Mouse (Mus musculus) limb, embryonic 13.5 days (tissue): ENCODE results near the gene Kcnj13. TPM values are rescaled to one million over a fixed set of nuclear protein-coding genes. Genes with fewer than 3 reads are reported as not detected.

Experiments used
- ATAC-seq: fragments of 200-750 bp; cut with Nextera tagmentation; 2 replicates; pipeline ENCODE4 v1.8.0; 2017; ENCODE audit warnings: low read depth, moderate number of reproducible peaks, moderate TSS enrichment; ENCODE audit not compliant: low FRiP score
- H3K27ac ChIP-seq: fragments of 300-500 bp; sonication (generic); 2 replicates; pipeline ENCODE4 v1.5.1; 2015; ENCODE audit warnings: inconsistent platforms, mild to moderate bottlenecking, moderate library complexity
- H3K27me3 ChIP-seq: fragments of 300-500 bp; sonication (generic); 2 replicates; pipeline ENCODE4 v1.6.1; 2015; ENCODE audit warnings: mild to moderate bottlenecking, inconsistent platforms
- H3K36me3 ChIP-seq: fragments of 300-500 bp; sonication (generic); 2 replicates; pipeline ENCODE4 v1.6.1; 2015; ENCODE audit warnings: inconsistent platforms, mild to moderate bottlenecking, moderate library complexity
- H3K4me1 ChIP-seq: fragments of 300-500 bp; sonication (generic); 2 replicates; pipeline ENCODE4 v1.6.1; 2015; ENCODE audit warnings: inconsistent platforms
- H3K4me2 ChIP-seq: fragments of 300-500 bp; sonication (generic); replicated peaks from 2 replicates; pipeline ENCODE4 v1.6.1; 2015; ENCODE audit warnings: inconsistent platforms, mild to moderate bottlenecking, moderate library complexity
- H3K4me3 ChIP-seq: fragments of 300-500 bp; sonication (generic); 2 replicates; pipeline ENCODE4 v1.5.1; 2015; ENCODE audit warnings: moderate library complexity, mild to moderate bottlenecking, inconsistent platforms
- H3K9ac ChIP-seq: fragments of 300-500 bp; sonication (generic); 2 replicates; pipeline ENCODE4 v1.6.1; 2015; ENCODE audit warnings: mild to moderate bottlenecking, inconsistent platforms
- H3K9me3 ChIP-seq: fragments of 300-500 bp; sonication (generic); 2 replicates; pipeline ENCODE4 v1.6.1; 2016; ENCODE audit warnings: inconsistent platforms
- WGBS: fragments of 180-500 bp; shearing (Covaris S2); methylation state at CpG from one replicate; pipeline ENCODE4 v1.1.7; 2015; 5-methylcytosine and 5-hydroxymethylcytosine counted together
- polyA plus RNA-seq: library from polyadenylated mRNA; unstranded; fragments of >200 nt; fragmentation: Nextera tagmentation; extraction: Ambion mirVana; gene quantifications from 2 replicates; pipeline ENCODE4 v1.2.1, GENCODE M21; 2015

Gene Kcnj13
- polyA plus RNA-seq = 0.84 and 1.0 TPM in 2 replicates

DNA sequence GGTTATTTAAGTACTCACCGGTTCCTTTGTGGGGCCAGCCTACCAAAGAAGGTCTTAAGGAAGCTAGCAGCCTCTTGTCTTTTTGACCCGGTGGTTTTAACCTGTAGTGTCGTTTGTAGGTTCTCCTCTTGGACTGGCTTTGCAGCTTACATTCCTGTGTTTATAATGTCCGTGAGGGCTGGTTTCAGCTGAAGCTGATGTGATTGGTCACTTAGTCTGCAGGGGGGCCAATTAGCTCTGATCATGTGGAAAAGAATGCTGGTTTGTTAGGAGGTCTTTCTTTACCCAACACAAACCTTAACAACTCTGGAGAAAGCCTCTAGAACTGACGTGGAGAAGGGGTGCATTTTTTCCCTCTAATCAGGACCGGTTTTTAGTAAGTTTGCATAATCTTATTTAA lies at the start of gene Kcnj13:
TSS of gene Kcnj13 (minus strand) at position 136 of the 400 bp plus-strand sequence.
- H3K9me3 ChIP-seq = no peaks in the 10 kb centered on the region
- H3K9ac ChIP-seq = no peak within 1 kb of the TSS
- 38% methylated on average over 6 of the region's 6 CpGs for WGBS
- no peaks in the 10 kb centered on the region for H3K27me3 ChIP-seq
- H3K4me3 ChIP-seq = no peak within 1 kb of the TSS
- peaks cover 30% of the 10 kb centered on the region for H3K4me1 ChIP-seq
- no peak within 1 kb of the TSS for H3K27ac ChIP-seq
- no peak for ATAC-seq
- no peak within 1 kb of the TSS for H3K4me2 ChIP-seq
- peaks cover 19% of the 10 kb centered on the region for H3K36me3 ChIP-seq

DNA sequence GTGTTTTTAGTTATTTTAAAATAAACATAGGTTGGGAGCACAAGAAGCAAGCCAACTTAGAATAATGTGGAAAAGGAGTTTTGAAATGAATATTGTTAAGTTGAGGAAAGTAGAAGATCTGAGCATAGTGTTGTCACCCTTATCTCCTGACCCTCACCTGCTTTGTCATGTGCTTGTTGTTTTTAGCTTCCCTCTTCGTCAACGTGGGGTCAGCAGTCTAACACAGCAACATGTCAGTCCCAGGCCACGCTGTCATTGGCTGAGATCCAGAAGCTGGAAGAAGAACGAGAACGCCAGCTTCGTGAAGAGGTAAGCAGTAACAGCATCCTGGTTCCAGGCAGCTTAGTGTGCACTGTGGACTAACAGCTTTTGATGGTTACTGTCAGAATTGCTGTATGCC lies 42.1 kb upstream of the Kcnj13 start:
- ATAC-seq = no peak
- Histone ChIP-seq H3K4me2 (no peak overlapping the region), H3K9me3 (no peaks in the 10 kb centered on the region), H3K36me3 (peaks cover 74% of the 10 kb centered on the region), H3K4me1 (no peaks in the 10 kb centered on the region), H3K4me3 (no peak overlapping the region), H3K27ac (no peak overlapping the region), H3K27me3 (no peaks in the 10 kb centered on the region), H3K9ac (no peak overlapping the region)
- 87% methylated on average over 6 of the region's 6 CpGs for WGBS

DNA sequence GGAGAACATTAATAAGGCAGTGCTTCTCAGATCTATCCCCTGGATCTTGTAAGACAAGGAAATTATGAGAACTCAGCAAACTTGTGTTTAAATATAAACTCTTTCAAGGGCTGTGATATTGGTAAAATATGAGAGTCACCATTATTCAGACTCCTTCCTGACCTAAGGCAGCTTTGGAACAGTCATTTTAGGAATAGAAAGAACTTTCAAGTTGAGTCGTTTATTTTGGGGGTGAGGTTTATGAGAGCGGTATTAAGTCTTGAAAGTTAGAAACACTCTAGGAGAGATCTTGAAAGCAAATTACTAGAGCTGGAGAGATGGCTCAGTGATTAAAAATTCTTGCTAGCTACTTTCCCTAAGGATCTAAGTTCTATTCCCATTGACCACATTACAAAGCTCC lies 40.6 kb upstream of the Kcnj13 start:
- no peak overlapping the region for H3K4me2 ChIP-seq
- no peak overlapping the region for H3K27ac ChIP-seq
- ATAC-seq = no peak
- no peak overlapping the region for H3K9ac ChIP-seq
- no peaks in the 10 kb centered on the region for H3K4me1 ChIP-seq
- H3K9me3 ChIP-seq = no peaks in the 10 kb centered on the region
- H3K27me3 ChIP-seq = no peaks in the 10 kb centered on the region
- H3K36me3 ChIP-seq = peaks cover 74% of the 10 kb centered on the region
- WGBS = 92% methylated on average over 2 of the region's 2 CpGs
- H3K4me3 ChIP-seq = no peak overlapping the region

DNA sequence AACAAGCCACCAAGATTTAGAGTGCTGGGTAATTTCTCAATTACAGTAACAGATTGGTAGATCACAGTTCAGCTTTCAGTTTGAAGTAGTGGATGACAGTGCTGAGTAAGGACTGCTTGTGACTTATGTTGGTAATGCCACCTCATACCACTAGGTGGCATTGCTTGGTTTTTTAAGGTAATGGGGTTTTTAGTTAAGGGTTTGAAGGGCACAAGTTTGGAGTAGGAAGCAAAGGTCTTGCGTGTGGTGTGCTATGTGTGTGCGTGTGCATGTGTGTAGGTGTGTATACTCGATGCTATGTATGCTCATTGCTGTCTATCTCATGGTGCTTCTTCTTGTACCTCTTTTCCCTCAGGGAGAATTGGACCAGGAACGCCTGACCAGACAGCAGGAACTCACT lies 24.2 kb upstream of the Kcnj13 start:
- H3K4me1 ChIP-seq = no peaks in the 10 kb centered on the region
- peaks cover 52% of the 10 kb centered on the region for H3K36me3 ChIP-seq
- H3K4me3 ChIP-seq = no peak overlapping the region
- WGBS = 96% methylated on average over 4 of the region's 4 CpGs
- H3K9ac ChIP-seq = no peak overlapping the region
- no peak for ATAC-seq
- no peak overlapping the region for H3K27ac ChIP-seq
- no peaks in the 10 kb centered on the region for H3K27me3 ChIP-seq
- H3K4me2 ChIP-seq = no peak overlapping the region
- no peaks in the 10 kb centered on the region for H3K9me3 ChIP-seq

DNA sequence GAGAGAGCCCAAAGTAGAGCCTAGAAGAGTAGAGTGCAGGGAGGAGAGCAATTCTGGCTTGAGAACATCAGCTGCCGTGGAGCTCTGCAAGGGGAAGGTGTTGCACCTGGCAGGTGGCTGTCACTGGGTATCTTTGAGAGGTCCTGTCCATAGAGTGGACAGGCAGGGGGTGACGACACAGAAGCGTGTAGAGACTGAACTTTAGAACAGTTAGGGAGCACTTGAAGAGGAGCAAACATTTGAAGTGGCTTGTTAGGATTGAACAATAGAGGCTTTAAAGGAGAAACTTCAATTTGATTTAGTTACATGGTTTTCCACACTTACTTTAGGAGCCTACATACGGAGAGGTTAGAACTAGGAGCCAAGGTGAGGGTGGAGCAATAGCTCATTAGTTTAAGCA lies 14.9 kb upstream of the Kcnj13 start:
- WGBS = 91% methylated on average over 4 of the region's 4 CpGs
- no peak for ATAC-seq

DNA sequence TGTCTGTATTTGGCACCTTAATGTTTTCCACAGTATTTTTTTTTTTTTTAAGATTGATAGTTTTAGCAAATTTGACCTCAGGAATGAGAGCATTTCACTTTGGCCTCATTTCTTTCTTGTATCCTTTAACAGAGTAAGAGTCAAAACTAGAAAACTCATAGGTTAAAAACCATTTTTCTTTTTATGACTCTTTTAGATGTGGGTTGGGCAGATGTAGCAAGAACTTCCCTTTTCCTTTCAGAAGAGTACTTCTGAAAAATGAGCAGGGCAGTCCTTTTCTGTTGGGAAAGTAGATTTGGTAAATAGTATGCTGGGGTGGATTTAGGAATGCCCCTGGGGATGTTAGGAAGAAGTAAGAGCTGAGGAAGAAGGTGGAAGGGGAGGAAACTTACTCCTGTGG lies 11.5 kb upstream of the Kcnj13 start:
- H3K4me1 ChIP-seq = no peaks in the 10 kb centered on the region
- no peak overlapping the region for H3K4me2 ChIP-seq
- no peaks in the 10 kb centered on the region for H3K9me3 ChIP-seq
- H3K27ac ChIP-seq = no peak overlapping the region
- H3K36me3 ChIP-seq = peaks cover 63% of the 10 kb centered on the region
- H3K4me3 ChIP-seq = no peak overlapping the region
- H3K27me3 ChIP-seq = no peaks in the 10 kb centered on the region
- no peak for ATAC-seq
- H3K9ac ChIP-seq = no peak overlapping the region

More for the DNA sequence above, 14.9 kb upstream of the Kcnj13 start:
- no peak overlapping the region for H3K9ac ChIP-seq
- no peak overlapping the region for H3K27ac ChIP-seq
- no peaks in the 10 kb centered on the region for H3K4me1 ChIP-seq
- H3K9me3 ChIP-seq = no peaks in the 10 kb centered on the region
- no peak overlapping the region for H3K4me2 ChIP-seq
- no peak overlapping the region for H3K4me3 ChIP-seq
- H3K36me3 ChIP-seq = peaks cover 88% of the 10 kb centered on the region
- H3K27me3 ChIP-seq = no peaks in the 10 kb centered on the region

DNA sequence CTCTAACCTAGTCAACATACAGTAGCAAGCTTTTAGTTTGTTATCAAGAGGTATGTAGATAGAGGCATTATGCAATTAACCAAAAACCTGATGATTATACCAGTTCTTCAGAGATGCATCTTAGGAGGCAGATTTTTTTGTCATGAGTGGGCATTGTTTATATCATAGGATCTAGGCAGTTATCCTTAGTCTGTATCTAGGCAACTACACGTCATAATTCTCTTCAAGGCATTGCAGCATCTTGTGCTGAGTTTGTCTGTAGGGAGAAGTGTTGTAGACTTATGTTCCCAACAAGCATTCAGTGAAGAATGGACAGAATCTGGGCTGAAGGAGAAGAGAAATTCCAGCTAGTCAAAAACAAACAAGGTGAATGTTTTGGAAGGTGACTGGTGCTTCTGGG lies 10.2 kb upstream of the Kcnj13 start:
- H3K27ac ChIP-seq = no peak overlapping the region
- H3K4me3 ChIP-seq = no peak overlapping the region
- H3K9ac ChIP-seq = no peak overlapping the region
- H3K4me2 ChIP-seq = no peak overlapping the region
- 95% methylated on average over 1 of the region's 1 CpGs for WGBS
- no peaks in the 10 kb centered on the region for H3K9me3 ChIP-seq
- H3K4me1 ChIP-seq = no peaks in the 10 kb centered on the region
- no peak for ATAC-seq
- H3K36me3 ChIP-seq = peaks cover 53% of the 10 kb centered on the region
- H3K27me3 ChIP-seq = no peaks in the 10 kb centered on the region

DNA sequence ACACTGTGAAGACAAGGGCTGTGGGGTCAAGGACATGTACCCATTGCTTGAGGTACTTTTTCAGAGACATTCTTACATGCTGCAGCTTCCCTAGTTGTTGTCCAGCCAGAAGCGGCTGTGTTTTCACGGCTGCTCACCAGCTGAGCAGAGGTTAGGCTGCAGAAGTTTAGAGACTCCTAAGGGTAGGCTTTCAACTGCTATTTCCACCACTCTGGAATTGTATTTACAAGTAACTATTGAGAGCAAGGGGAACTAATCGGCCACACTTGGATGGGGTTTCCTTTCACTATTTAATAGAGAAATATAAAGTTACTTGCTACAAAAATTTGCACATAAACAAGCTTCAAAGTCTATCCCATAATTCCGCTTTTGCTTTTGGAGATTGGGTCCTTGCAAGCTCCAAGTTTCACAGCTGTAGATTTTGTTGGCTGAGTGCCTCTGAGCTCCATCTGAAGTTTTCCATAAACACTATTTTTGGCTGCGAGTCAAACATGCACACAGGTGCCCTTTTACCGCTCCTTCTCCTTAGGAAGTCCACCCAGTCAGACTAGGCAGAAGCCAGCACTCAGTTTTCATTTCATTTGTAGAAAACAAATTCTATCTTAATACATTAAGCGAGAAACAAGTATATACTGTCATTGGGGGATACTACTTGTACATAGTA lies 2.5 kb upstream of the Kcnj13 start:
- peaks cover 30% of the 10 kb centered on the region for H3K4me1 ChIP-seq
- peaks cover 5% of the 10 kb centered on the region; the same call in 1 of the 2 replicates for H3K36me3 ChIP-seq
- H3K27ac ChIP-seq = peak overlapping the region; percentile 72; the same call in 1 of the 2 replicates
- H3K27me3 ChIP-seq = no peaks in the 10 kb centered on the region
- H3K4me2 ChIP-seq = peak overlapping the region; percentile 30
- 36% methylated on average over 7 of the region's 7 CpGs for WGBS
- no peak overlapping the region for H3K4me3 ChIP-seq
- no peaks in the 10 kb centered on the region for H3K9me3 ChIP-seq
- no peak overlapping the region for H3K9ac ChIP-seq
- ATAC-seq = peak; percentile 89

DNA sequence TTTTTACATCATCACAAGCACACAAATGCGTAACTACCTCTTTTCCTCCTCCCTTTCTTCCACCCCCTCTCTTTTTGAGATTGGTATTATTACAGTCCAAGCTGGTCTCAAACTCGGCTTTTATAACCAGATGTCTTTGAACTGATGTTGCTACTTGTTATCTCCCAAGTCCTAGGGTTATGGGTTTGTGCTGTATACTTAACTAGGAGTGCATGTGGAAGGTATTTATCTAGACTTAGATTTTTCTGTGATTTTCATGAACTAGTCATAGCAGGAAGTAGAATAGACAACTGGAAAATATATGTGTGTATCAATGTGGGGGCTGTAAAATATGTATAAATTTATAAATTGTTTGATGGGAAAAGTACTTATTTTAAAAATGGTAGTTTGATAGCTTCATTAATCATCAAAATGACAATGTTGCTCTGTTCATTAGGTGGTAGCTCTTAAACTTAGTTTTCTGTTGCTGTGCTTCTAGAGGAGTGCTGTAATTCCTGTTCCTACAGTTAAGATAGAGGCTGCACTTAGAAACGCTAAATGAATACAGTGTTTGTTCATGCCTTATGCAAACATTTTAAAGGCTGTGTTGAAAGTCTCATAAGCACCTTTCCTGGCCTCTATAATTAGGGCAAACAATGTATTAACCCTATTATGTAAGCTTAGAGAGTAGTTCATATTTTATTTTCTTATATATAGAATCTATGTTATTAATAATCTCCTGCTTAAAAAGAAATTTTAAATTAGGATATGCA lies 909 bp downstream of the Kcnj13 start:
- WGBS = 76% methylated on average over 3 of the region's 3 CpGs
- Histone ChIP-seq H3K4me2 (no peak overlapping the region), H3K4me1 (peaks cover 30% of the 10 kb centered on the region), H3K9ac (no peak overlapping the region), H3K9me3 (no peaks in the 10 kb centered on the region), H3K27ac (no peak overlapping the region), H3K27me3 (no peaks in the 10 kb centered on the region), H3K4me3 (no peak overlapping the region), H3K36me3 (peaks cover 25% of the 10 kb centered on the region)
- ATAC-seq = no peak

DNA sequence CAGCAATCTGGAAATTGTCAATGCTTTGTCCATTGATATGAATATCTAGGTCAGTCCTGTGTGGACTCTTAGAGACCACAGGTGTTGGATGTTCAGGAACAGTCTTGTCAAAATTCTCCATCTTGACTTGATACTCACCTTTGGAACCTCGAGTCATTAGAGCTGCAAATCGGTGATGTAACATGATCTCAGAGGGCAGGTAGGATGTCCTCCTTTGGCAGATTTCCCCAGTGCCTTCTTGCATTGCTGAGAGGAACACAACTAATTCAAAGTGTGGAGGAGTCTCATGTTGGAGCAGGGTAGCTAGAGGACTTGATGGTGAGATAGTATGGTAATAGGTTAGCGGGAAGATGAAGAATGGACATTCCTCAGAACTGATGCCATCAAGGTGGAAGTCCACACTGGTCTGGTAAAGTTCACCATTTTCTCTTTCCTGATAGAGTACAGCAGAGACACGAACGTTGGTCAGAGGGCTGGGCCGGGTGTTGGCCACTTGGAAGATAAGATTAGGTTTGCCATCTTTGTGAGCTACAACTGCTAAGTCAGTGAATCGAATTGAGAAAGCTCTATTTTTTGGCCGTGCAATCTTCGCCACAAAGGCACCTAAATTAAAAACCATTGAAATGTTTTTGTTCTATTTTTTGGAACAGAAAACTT lies 8.0 kb downstream of the Kcnj13 start:
- WGBS = 90% methylated on average over 9 of the region's 9 CpGs
- no peaks in the 10 kb centered on the region for H3K4me1 ChIP-seq
- no peak overlapping the region for H3K4me2 ChIP-seq
- H3K4me3 ChIP-seq = no peak overlapping the region
- H3K36me3 ChIP-seq = peaks cover 37% of the 10 kb centered on the region
- no peaks in the 10 kb centered on the region for H3K27me3 ChIP-seq
- H3K27ac ChIP-seq = no peak overlapping the region
- no peaks in the 10 kb centered on the region for H3K9me3 ChIP-seq
- no peak overlapping the region for H3K9ac ChIP-seq
- ATAC-seq = no peak

DNA sequence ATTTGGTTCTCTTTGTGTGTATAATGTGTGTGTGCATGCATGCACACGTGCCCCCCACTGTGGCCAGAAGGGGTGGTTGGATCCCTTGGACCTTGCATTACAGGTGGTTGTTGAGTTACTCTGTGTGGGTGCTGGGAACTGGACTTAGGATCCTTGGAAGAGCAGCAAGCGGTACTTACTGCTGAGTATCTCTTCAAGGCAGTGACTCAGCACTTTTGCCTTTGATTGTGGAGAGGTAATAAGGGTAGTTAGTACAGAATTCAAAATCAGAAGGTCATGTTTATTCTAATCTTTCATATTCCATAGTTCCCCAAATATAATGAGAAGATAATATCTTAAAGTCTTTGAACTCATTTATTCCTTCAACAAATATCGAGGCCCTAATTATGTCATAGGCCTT lies 13.4 kb downstream of the Kcnj13 start:
- H3K27me3 ChIP-seq = no peaks in the 10 kb centered on the region
- H3K9me3 ChIP-seq = no peaks in the 10 kb centered on the region
- H3K36me3 ChIP-seq = peaks cover 32% of the 10 kb centered on the region
- H3K4me1 ChIP-seq = no peaks in the 10 kb centered on the region
- no peak for ATAC-seq
- no peak overlapping the region for H3K27ac ChIP-seq
- 93% methylated on average over 3 of the region's 3 CpGs for WGBS
- H3K4me3 ChIP-seq = no peak overlapping the region
- no peak overlapping the region for H3K9ac ChIP-seq
- no peak overlapping the region for H3K4me2 ChIP-seq

DNA sequence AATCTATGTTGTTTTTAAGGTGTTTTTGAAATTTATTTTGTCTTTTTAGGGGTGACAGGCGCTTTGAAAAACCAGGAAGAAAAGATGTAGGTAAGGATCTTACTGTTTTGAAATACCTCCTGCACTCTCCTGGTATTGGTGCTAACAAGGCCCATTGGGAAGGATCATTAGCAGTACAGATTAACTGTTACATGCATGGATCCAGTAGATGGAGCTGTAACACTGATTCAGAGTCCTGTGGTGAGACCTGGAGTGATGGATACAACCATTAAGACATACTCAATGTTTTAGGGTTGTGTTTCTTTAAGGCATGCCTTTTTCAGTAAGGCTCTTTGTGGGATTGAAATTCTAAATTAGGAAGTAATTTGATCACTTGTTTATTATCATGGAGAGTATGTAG lies 14.6 kb downstream of the Kcnj13 start:
- H3K27ac ChIP-seq = no peak overlapping the region
- H3K4me1 ChIP-seq = no peaks in the 10 kb centered on the region
- no peaks in the 10 kb centered on the region for H3K9me3 ChIP-seq
- H3K4me3 ChIP-seq = no peak overlapping the region
- ATAC-seq = no peak
- H3K4me2 ChIP-seq = no peak overlapping the region
- H3K27me3 ChIP-seq = no peaks in the 10 kb centered on the region
- WGBS = 88% methylated on average over 1 of the region's 1 CpGs
- H3K9ac ChIP-seq = no peak overlapping the region
- H3K36me3 ChIP-seq = peaks cover 36% of the 10 kb centered on the region
